Mouse (Mus musculus) ES-Bruce4 (cell line): ENCODE data around the gene Cpne9. TPM values are rescaled to one million over a fixed set of nuclear protein-coding genes. Genes with fewer than 3 reads are reported as not detected.

Source experiments
- H3K27ac ChIP-seq: 2 replicates; pipeline ENCODE4 v1.5.1; 2012; ENCODE audit warnings: low read length, inconsistent platforms; ENCODE audit not compliant: insufficient read depth
- H3K27me3 ChIP-seq: 2 replicates; pipeline ENCODE4 v1.6.1; 2012; ENCODE audit warnings: mild to moderate bottlenecking, low read length, inconsistent platforms; ENCODE audit not compliant: control insufficient read depth, poor library complexity, insufficient read depth, severe bottlenecking
- H3K36me3 ChIP-seq: 2 replicates; pipeline ENCODE4 v1.6.1; 2012; ENCODE audit warnings: inconsistent platforms, mild to moderate bottlenecking, low read length, moderate library complexity; ENCODE audit not compliant: control insufficient read depth, poor library complexity, insufficient read depth, severe bottlenecking
- H3K4me1 ChIP-seq: one replicate; pipeline ENCODE4 v1.8.1; 2011; ENCODE audit warnings: low read length; ENCODE audit not compliant: control insufficient read depth, insufficient read depth
- H3K4me3 ChIP-seq: 2 replicates; pipeline ENCODE4 v1.5.1; 2011; ENCODE audit warnings: low read depth, mild to moderate bottlenecking, low read length
- H3K9ac ChIP-seq: 2 replicates; pipeline ENCODE4 v1.6.1; 2012; ENCODE audit warnings: low read depth, mild to moderate bottlenecking, inconsistent platforms; ENCODE audit not compliant: poor library complexity, severe bottlenecking
- H3K9me3 ChIP-seq: replicated peaks from 2 replicates; pipeline ENCODE4 v1.6.1; 2012; ENCODE audit warnings: mild to moderate bottlenecking, low read length, inconsistent platforms; ENCODE audit not compliant: control insufficient read depth, poor library complexity, insufficient read depth, severe bottlenecking
- CTCF ChIP-seq: IDR thresholded peaks from one replicate; pipeline ENCODE4 v1.8.1; 2011; ENCODE audit warnings: low read depth, low read length
- EP300 ChIP-seq: IDR thresholded peaks from 2 replicates; pipeline ENCODE4 v1.6.1; 2011; ENCODE audit warnings: low read depth, low read length; ENCODE audit not compliant: insufficient read depth
- POLR2A ChIP-seq: IDR thresholded peaks from one replicate; pipeline ENCODE4 v1.8.1; 2011; ENCODE audit warnings: low read length; ENCODE audit not compliant: insufficient read depth
- polyA plus RNA-seq: library from polyadenylated mRNA; stranded (reverse); fragments of >200 nt; gene quantifications from 2 replicates; pipeline ENCODE4 v1.2.4, GENCODE M21; 2011; ENCODE audit warnings: low read depth; ENCODE audit not compliant: missing spikeins, insufficient read depth, insufficient read length

Gene Cpne9
- polyA plus RNA-seq, 1 experiment: 3.7 TPM

GRCm38 (mm10) chr6:113306986-113307349 lies 24.9 kb downstream of the Cpne9 start, which contains the start of gene Brpf1:
TSS of gene Brpf1 (plus strand) at chr6:113307137.
- Histone ChIP-seq H3K4me1 (no peaks in the 10 kb centered on the region), H3K9ac (peak within 1 kb of the TSS; percentile 95), H3K27me3 (no peaks in the 10 kb centered on the region), H3K36me3 (peaks cover 15% of the 10 kb centered on the region), H3K4me3 (peak within 1 kb of the TSS; percentile 99), H3K9me3 (no peaks in the 10 kb centered on the region), H3K27ac (peak within 1 kb of the TSS; percentile 96)
- TF ChIP-seq EP300: no peak
- no peak for TF ChIP-seq POLR2A
- TF ChIP-seq CTCF: no peak

- no peaks in the 10 kb centered on the region for H3K4me1 ChIP-seq
- TF ChIP-seq CTCF (no peak), POLR2A (no peak), EP300 (no peak)
- H3K9me3 ChIP-seq: no peaks in the 10 kb centered on the region
- H3K9ac ChIP-seq: peak overlapping the region; percentile 95
- no peaks in the 10 kb centered on the region for H3K27me3 ChIP-seq
- H3K4me3 ChIP-seq: peak overlapping the region; percentile 99
- H3K27ac ChIP-seq: 0 out of 2 replicates have a peak overlapping the region, but pooled peaks have one; percentile 8
- peaks cover 21% of the 10 kb centered on the region for H3K36me3 ChIP-seq
Observed at GRCm38 (mm10) chr6:113307481-113308121, 25.5 kb downstream of the Cpne9 start.

- peak overlapping the region; percentile 99 for H3K4me3 ChIP-seq
- peak overlapping the region; percentile 95 for H3K9ac ChIP-seq
- H3K27me3 ChIP-seq: no peaks in the 10 kb centered on the region
- H3K4me1 ChIP-seq: no peaks in the 10 kb centered on the region
- 0 out of 2 replicates have a peak overlapping the region, but pooled peaks have one; percentile 8 for H3K27ac ChIP-seq
- H3K9me3 ChIP-seq: no peaks in the 10 kb centered on the region
- H3K36me3 ChIP-seq: peaks cover 25% of the 10 kb centered on the region
- TF ChIP-seq POLR2A (no peak), CTCF (no peak), EP300 (no peak)
Observed at GRCm38 (mm10) chr6:113308141-113308540, 26.0 kb downstream of the Cpne9 start.

GRCm38 (mm10) chr6:113315972-113316371 lies 33.9 kb downstream of the Cpne9 start:
- TF ChIP-seq POLR2A (no peak), CTCF (no peak), EP300 (no peak)
- Histone ChIP-seq H3K9ac (no peak overlapping the region), H3K27ac (no peak overlapping the region), H3K27me3 (no peaks in the 10 kb centered on the region), H3K36me3 (peaks cover 75% of the 10 kb centered on the region), H3K4me1 (no peaks in the 10 kb centered on the region), H3K9me3 (no peaks in the 10 kb centered on the region), H3K4me3 (no peak overlapping the region)

GRCm38 (mm10) chr6:113326533-113327315 lies 44.6 kb downstream of the Cpne9 start, which contains the start of gene Ogg1:
TSS of gene Ogg1 (plus strand) at chr6:113326972.
- Histone ChIP-seq H3K4me1 (no peaks in the 10 kb centered on the region), H3K36me3 (peaks cover 30% of the 10 kb centered on the region), H3K27me3 (no peaks in the 10 kb centered on the region), H3K9me3 (no peaks in the 10 kb centered on the region), H3K27ac (peak within 1 kb of the TSS; percentile 69), H3K9ac (peak within 1 kb of the TSS; percentile 84), H3K4me3 (peak within 1 kb of the TSS; percentile 87)
- TF ChIP-seq POLR2A (peak; percentile 96), EP300 (no peak), CTCF (no peak)
